Mouse (Mus musculus) layer of hippocampus, postnatal 25 days (tissue): Measurements from ENCODE around the gene Gm12695. TPM values are rescaled to one million over a fixed set of nuclear protein-coding genes. Genes with fewer than 3 reads are reported as not detected.

Experiments
- DNase-seq, 2 experiments: peaks; one replicate each; pipeline ENCODE4 v3.0.0; 2022; ENCODE audit warnings: mixed read lengths in 2 of 2, low spot score in 1 of 2; ENCODE audit errors: extremely low spot score in 1 of 2
- total RNA-seq, 2 experiments: library from RNA; stranded (reverse); gene quantifications; 2 replicates each; pipeline ENCODE4 v1.2.3; 2021

Gm12695 gene
- total RNA-seq, 2 experiments from 2014 or later: not detected

DNA sequence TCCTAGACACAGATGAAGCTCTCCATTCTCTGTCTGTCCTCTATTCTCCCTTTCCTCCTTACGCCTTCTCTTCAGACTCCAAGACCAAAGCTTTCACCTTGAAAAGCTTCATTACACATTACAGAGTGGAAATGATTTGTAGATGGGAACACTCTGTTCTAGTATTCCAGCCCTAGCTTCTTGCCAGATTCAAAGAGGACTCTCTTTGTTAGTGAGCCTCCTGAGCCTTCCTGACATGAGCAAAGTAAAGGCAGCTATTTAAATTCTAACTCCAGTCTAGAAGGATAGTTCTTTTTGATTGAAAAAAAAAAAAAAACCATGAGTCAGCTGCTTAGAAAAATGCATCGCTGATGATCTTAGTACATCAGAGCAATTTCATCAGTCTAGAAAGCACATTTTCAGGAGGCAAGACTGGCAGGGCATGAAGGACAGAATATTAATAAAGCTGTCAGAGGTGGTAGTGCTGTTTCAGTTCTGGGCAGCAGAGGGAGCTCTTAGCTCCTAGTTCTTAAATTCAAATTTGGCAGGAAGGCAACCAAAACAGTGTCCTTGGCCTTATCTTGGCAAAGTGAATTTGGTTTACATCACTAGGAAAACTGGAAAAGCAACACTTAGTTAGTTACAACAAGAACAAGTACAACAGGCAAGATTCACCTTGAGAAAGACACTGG lies 79.6 kb downstream of the Gm12695 start:
- peak in 1 of 2 experiments; percentile 71 for DNase-seq

DNA sequence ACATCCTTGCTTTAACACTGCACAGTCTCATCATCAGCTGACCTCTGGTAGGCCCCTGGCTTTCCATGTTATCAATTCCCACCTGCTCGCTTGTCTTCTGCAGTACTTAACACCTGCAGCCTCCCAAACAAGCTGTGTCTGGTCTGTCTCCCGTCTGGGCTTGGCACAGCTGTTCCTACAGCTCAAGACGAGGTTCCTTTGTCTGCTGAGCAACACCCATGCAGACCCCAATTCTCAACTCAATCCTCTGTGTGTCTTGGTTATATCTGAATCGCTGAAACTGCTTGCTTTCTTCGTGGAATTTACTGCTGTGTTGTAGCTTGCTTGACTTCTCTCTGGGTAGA lies 86.8 kb downstream of the Gm12695 start:
- no peak for DNase-seq

- peak in 1 of 2 experiments; percentile 16 for DNase-seq
Observed at GRCm38 (mm10) chr4:96697511-96698217, 87.3 kb downstream of the Gm12695 start.

DNA sequence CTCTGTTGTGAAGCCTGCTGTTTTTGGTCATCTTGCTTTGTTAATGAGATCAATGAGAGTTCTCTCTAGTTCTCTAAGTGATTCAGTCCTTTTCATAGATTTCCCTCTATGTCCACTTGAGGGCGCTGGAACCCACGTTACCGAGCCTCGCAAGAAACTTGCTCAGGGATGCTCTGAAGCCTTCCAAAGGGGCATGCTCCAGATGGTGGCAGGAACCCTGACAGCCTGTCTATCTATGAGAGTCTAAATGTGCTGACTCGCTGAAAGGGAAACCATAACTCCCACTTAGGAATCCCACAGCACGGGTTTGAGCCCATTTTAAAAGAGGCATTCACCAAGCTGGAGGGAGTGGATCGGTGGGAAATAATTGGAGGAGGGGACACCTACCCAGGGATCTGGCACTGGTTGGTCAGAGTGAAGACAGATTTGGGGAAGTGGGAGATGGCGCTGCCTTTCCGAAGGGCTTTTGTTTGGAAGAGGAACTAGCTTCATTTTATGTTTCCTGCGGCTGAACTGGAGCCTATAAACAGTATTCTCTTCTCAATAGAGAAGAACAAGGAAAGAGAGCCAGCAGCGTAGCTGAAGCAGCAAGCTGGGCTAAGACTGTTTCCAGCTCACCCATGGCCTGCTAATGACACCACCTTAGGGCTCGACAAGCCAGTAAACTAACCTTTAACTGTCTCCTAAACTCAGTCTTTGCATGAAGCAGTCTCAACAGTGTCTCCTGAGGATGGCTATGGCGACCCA lies 88.2 kb downstream of the Gm12695 start:
- peak; percentile 51 to 70 for DNase-seq

DNA sequence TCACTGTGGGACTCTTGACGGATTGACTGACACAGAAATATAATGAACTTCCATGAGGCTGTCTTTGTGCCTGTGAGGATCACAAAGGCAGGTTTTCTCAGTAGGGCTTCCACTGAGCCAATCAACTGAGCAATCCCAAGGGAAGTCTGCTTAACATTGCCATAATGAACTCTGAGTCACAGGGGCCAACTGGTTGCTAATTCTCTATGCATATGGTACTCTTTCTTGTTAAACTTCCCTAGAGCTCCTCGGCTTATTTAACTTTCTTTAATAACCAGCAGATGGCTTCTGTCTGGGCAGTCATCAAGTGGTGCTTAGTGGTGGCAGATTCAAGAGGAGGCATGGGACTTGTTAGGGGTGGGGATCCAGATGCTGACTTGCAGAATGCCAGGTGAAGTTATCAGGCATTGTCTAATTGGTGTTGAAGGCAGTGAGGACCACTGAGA lies 97.6 kb downstream of the Gm12695 start:
- DNase-seq: no peak

- DNase-seq: no peak
Observed at GRCm38 (mm10) chr4:96683474-96683873, 101.5 kb downstream of the Gm12695 start.

- no peak for DNase-seq
Observed at GRCm38 (mm10) chr4:96680966-96681365, 104.0 kb downstream of the Gm12695 start.

GRCm38 (mm10) chr4:96680233-96680632 lies 104.8 kb downstream of the Gm12695 start:
- peak in 1 of 2 experiments; percentile 66 for DNase-seq

Other genes starting within 250 kb of the Gm12695 start
- gene Cyp2j6, start 231.5 kb downstream of the Gm12695 start, total RNA-seq: 10 to 100 TPM; 16.2 to 16.4 TPM
- 10 to 100 TPM; 28.7 to 32.8 TPM for gene Cyp2j9, start 193.6 kb downstream of the Gm12695 start, total RNA-seq
- gene Cyp2j5, start 121.0 kb downstream of the Gm12695 start, total RNA-seq: not detected